Mouse (Mus musculus) ES-Bruce4 (cell line): Measurements from ENCODE around the gene Atf1.

Experiments used
- EP300 ChIP-seq: IDR thresholded peaks from 2 replicates; pipeline ENCODE4 v1.6.1; 2011; ENCODE audit warnings: low read depth, low read length; ENCODE audit not compliant: insufficient read depth
- POLR2A ChIP-seq: IDR thresholded peaks from one replicate; pipeline ENCODE4 v1.8.1; 2011; ENCODE audit warnings: low read length; ENCODE audit not compliant: insufficient read depth

- no peak for TF ChIP-seq EP300
- no peak for TF ChIP-seq POLR2A
These were observed 53.0 kb downstream of the Atf1 start, which contains the start of gene Tmprss12 for GRCm38 (mm10) chr15:100280626-100281025.
